Mouse (Mus musculus) inflammation-experienced regulatory T-cells (primary cell): ENCODE data around the gene Adamtsl2. TPM values are rescaled to one million over a fixed set of nuclear protein-coding genes. Genes with fewer than 3 reads are reported as not detected.

ENCODE experiments used
- polyA plus RNA-seq, 2 experiments: library from polyadenylated mRNA; unstranded; fragments of 100-300 nt; shearing (Covaris generic); gene quantifications; one replicate each; pipeline ENCODE4 v1.2.1; 2017

The Adamtsl2 gene
- polyA plus RNA-seq: under 1 TPM; 0.19 to 0.77 TPM

DNA sequence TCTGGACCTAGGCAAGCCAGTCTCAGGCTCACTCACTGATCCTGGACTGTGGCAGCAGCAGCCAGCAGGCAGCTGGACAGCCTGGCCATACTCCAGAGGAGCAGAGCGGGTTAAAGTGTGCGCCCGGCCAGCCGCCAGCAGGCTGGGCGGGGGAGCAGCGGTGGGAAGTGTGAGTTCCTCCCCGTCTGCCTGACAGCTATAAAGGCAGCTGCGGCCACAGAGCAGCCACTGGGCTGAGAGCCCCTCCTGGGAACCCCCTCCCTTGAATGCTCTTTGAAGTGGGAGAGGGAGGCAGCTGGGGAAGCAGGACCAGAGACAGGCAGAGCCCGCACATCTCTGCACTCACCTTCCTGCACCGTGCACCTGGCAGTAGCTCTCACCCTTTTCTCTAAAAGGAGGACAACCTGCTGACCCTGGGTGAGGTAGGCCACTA, at the start of gene Adamtsl2:
Adamtsl2 (plus strand) TSS at position 228 of the 433 bp plus-strand sequence.

DNA sequence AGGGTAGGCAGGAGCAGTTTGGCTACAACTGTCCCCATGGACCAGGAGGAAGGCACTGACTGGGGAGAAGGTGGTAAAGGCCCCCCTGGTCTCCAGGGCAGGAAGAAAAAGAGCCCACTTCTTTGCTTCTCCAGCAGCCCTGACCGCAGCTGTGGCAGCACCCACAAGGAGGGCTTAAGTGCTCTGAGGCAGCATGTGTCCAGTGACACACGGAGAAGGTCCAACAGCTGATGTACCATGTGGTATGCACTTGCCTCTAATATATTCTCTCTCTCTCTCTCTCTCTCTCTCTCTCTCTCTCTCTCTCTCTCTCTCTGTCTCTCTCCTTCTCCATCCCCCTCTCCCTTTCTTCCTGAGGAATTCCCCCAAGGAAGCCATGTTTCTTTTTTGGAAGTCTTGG, 7.2 kb upstream of the Adamtsl2 start, which contains the start of gene Mymk:
Mymk (minus strand) TSS at position 202 of the 400 bp plus-strand sequence.

DNA sequence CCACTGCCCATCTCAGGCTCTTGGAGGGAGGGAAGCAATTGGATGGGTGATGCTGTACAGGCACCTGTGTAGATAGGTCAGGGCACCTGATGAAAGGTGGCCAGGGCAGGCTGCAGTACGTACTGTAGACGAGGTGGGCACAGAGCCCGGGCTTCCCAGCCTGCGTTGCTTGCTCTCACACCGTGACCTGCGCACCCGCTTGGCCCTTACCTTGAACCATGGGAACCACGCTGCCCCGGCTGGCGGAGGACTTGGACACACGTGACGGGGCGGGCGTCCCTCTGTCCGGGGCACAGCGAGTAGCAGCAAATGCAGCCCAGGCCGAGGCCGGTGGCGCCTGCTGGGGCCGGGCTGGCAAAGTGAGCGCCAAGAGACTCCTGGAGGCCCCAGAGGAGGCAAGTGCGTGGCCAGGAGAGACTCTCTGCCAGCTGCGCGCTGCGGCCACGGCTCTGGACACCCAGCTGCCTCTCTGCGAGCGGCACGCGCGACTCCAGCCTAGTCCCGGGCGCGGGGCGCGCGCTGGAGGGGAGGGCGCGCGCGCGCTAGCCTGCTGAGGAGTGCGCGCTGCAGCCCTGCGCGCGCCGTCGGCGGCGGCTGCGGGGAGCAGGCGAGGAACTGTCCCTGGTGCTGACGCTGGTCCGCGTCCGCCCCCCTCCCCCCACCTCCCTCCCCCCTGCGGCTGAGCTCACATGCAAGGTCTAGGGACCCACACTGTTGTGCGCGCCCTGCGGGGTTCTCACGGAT, 62.9 kb downstream of the Adamtsl2 start, which contains the start of gene Fam163b:
Fam163b (minus strand) TSS at position 542 of the 744 bp plus-strand sequence.

Other genes with a start within 250 kb of the Adamtsl2 start
- gene Abo, start 214.4 kb upstream of the Adamtsl2 start, polyA plus RNA-seq: under 1 TPM; 0.08 to 0.67 TPM
- 10 to 100 TPM; 41.5 to 56.3 TPM for gene Surf6, start 176.5 kb upstream of the Adamtsl2 start, polyA plus RNA-seq
- gene Med22, start 168.7 kb upstream of the Adamtsl2 start, polyA plus RNA-seq: 10 to 100 TPM; 24.8 to 38.2 TPM
- 100 to 1,000 TPM; 214 to 236 TPM for gene Rpl7a, start 168.6 kb upstream of the Adamtsl2 start, polyA plus RNA-seq
- gene Surf2, start 163.0 kb upstream of the Adamtsl2 start, polyA plus RNA-seq: 10 to 100 TPM; 62.2 to 82.9 TPM
- gene Surf1, start 162.8 kb upstream of the Adamtsl2 start, polyA plus RNA-seq: 100 to 1,000 TPM; 104 to 108 TPM
- 100 to 1,000 TPM; 154 to 155 TPM for gene Surf4, start 145.5 kb upstream of the Adamtsl2 start, polyA plus RNA-seq
- gene Stkld1, start 145.3 kb upstream of the Adamtsl2 start, polyA plus RNA-seq: under 1 TPM; 0.59 to 0.81 TPM
- 10 to 100 TPM; 68.1 to 86.2 TPM for gene Rexo4, start 115.0 kb upstream of the Adamtsl2 start, polyA plus RNA-seq
- gene Adamts13, start 106.0 kb upstream of the Adamtsl2 start, polyA plus RNA-seq: under 1 TPM; 0.08 to 0.23 TPM
- 10 to 100 TPM; 34.4 to 34.7 TPM for gene Cacfd1, start 69.5 kb upstream of the Adamtsl2 start, polyA plus RNA-seq
- 1 to 10 TPM in 1 of 2 experiments, under 1 TPM in 1; 0.94 to 1.4 TPM for gene Slc2a6, start 51.4 kb upstream of the Adamtsl2 start, polyA plus RNA-seq
- gene Mymk, start 7.2 kb upstream of the Adamtsl2 start, polyA plus RNA-seq: under 1 TPM in 1 of 2 experiments, not detected in 1; 0.23 TPM
- under 1 TPM in 1 of 2 experiments, not detected in 1; 0.34 TPM for gene Fam163b, start 63.1 kb downstream of the Adamtsl2 start, polyA plus RNA-seq
- gene Dbh, start 85.9 kb downstream of the Adamtsl2 start, polyA plus RNA-seq: 1 to 10 TPM in 1 of 2 experiments, not detected in 1; 1.0 TPM
- gene Sardh, start 169.0 kb downstream of the Adamtsl2 start, polyA plus RNA-seq: 10 to 100 TPM in 1 of 2 experiments, 1 to 10 TPM in 1; 3.3 to 11.3 TPM